Mouse (Mus musculus): Measurements from ENCODE around the gene 9930111J21Rik2. TPM values are rescaled to one million over a fixed set of nuclear protein-coding genes. Genes with fewer than 3 reads are reported as not detected.

The 9930111J21Rik2 gene
- polyA plus RNA-seq, 1 experiment from 2014 or later: 0.07 TPM

GRCm38 (mm10) chr11:49089735-49090507 is 38.9 kb upstream of the 9930111J21Rik2 start:
- no peak for ATAC-seq (replicated peaks; ENCODE audit: low FRiP score)

GRCm38 (mm10) chr11:49088990-49089652 is 38.1 kb upstream of the 9930111J21Rik2 start:
- no peaks in the 10 kb centered on the region for H3K4me1 ChIP-seq (replicated peaks; ENCODE audit: control insufficient read depth, insufficient read depth, low read length)
- 91% methylated on average over 5 of the region's 5 CpGs for WGBS
- no peak overlapping the region for H3K4me3 ChIP-seq (ENCODE audit: low read depth, low read length)

More at GRCm38 (mm10) chr11:49089735-49090507, 38.9 kb upstream of the 9930111J21Rik2 start:
- Histone ChIP-seq H3K27ac (ENCODE audit: low read depth, low read length) (no peak overlapping the region), H3K4me1 (replicated peaks; ENCODE audit: control insufficient read depth, insufficient read depth, low read length) (no peaks in the 10 kb centered on the region), H3K4me2 (ENCODE audit: low read depth, low read length, severe bottlenecking) (no peak overlapping the region), H3K9ac (ENCODE audit: low read length) (no peak overlapping the region), H3K4me3 (ENCODE audit: low read depth, low read length) (no peak overlapping the region), H3K9me3 (ENCODE audit: control insufficient read depth, low read length) (no peaks in the 10 kb centered on the region), H3K36me3 (ENCODE audit: control insufficient read depth, insufficient read depth, low read length) (no peaks in the 10 kb centered on the region), H3K27me3 (ENCODE audit: control insufficient read depth, insufficient read depth, low read length) (no peaks in the 10 kb centered on the region)
- DNase-seq (ENCODE audit: low spot score): no peak
- WGBS: 86% methylated on average over 3 of the region's 3 CpGs

GRCm38 (mm10) chr11:49087830-49088616 is 37.0 kb upstream of the 9930111J21Rik2 start:
- no peaks in the 10 kb centered on the region for H3K9me3 ChIP-seq (ENCODE audit: control insufficient read depth, low read length)
- H3K27ac ChIP-seq (ENCODE audit: low read depth, low read length): no peak overlapping the region
- H3K4me1 ChIP-seq (replicated peaks; ENCODE audit: control insufficient read depth, insufficient read depth, low read length): no peaks in the 10 kb centered on the region
- H3K4me3 ChIP-seq (ENCODE audit: low read depth, low read length): no peak overlapping the region
- peak; percentile 53 for DNase-seq (ENCODE audit: low spot score)
- H3K27me3 ChIP-seq (ENCODE audit: control insufficient read depth, insufficient read depth, low read length): no peaks in the 10 kb centered on the region
- no peaks in the 10 kb centered on the region for H3K36me3 ChIP-seq (ENCODE audit: control insufficient read depth, insufficient read depth, low read length)
- no peak overlapping the region for H3K4me2 ChIP-seq (ENCODE audit: low read depth, low read length, severe bottlenecking)
- no peak overlapping the region for H3K9ac ChIP-seq (ENCODE audit: low read length)
- 46% methylated on average over 22 of the region's 22 CpGs for WGBS
- ATAC-seq (replicated peaks; ENCODE audit: low FRiP score): 0 out of 2 replicates have a peak, but pooled peaks have one; percentile 39

More at GRCm38 (mm10) chr11:49088990-49089652, 38.1 kb upstream of the 9930111J21Rik2 start:
- no peaks in the 10 kb centered on the region for H3K36me3 ChIP-seq (ENCODE audit: control insufficient read depth, insufficient read depth, low read length)
- no peaks in the 10 kb centered on the region for H3K27me3 ChIP-seq (ENCODE audit: control insufficient read depth, insufficient read depth, low read length)
- no peak overlapping the region for H3K9ac ChIP-seq (ENCODE audit: low read length)
- no peak for ATAC-seq (replicated peaks; ENCODE audit: low FRiP score)
- no peak overlapping the region for H3K4me2 ChIP-seq (ENCODE audit: low read depth, low read length, severe bottlenecking)
- no peak for DNase-seq (ENCODE audit: low spot score)
- no peak overlapping the region for H3K27ac ChIP-seq (ENCODE audit: low read depth, low read length)
- H3K9me3 ChIP-seq (ENCODE audit: control insufficient read depth, low read length): no peaks in the 10 kb centered on the region

GRCm38 (mm10) chr11:49086858-49087361 is 35.9 kb upstream of the 9930111J21Rik2 start:
- 87% methylated on average over 6 of the region's 6 CpGs for WGBS
- H3K9ac ChIP-seq (ENCODE audit: low read length): no peak overlapping the region
- H3K27ac ChIP-seq (ENCODE audit: low read depth, low read length): no peak overlapping the region
- ATAC-seq (replicated peaks; ENCODE audit: low FRiP score) (no peak), DNase-seq (ENCODE audit: low spot score) (no peak)
- no peak overlapping the region for H3K4me3 ChIP-seq (ENCODE audit: low read depth, low read length)
- H3K9me3 ChIP-seq (ENCODE audit: control insufficient read depth, low read length): no peaks in the 10 kb centered on the region
- H3K27me3 ChIP-seq (ENCODE audit: control insufficient read depth, insufficient read depth, low read length): no peaks in the 10 kb centered on the region
- H3K36me3 ChIP-seq (ENCODE audit: control insufficient read depth, insufficient read depth, low read length): no peaks in the 10 kb centered on the region
- H3K4me2 ChIP-seq (ENCODE audit: low read depth, low read length, severe bottlenecking): no peak overlapping the region
- no peaks in the 10 kb centered on the region for H3K4me1 ChIP-seq (replicated peaks; ENCODE audit: control insufficient read depth, insufficient read depth, low read length)

GRCm38 (mm10) chr11:49084875-49085274 is 33.8 kb upstream of the 9930111J21Rik2 start:
- no peak overlapping the region for H3K4me3 ChIP-seq (ENCODE audit: low read depth, low read length)
- H3K36me3 ChIP-seq (ENCODE audit: control insufficient read depth, insufficient read depth, low read length): no peaks in the 10 kb centered on the region
- no peak overlapping the region for H3K9ac ChIP-seq (ENCODE audit: low read length)
- H3K9me3 ChIP-seq (ENCODE audit: control insufficient read depth, low read length): no peaks in the 10 kb centered on the region
- no peaks in the 10 kb centered on the region for H3K27me3 ChIP-seq (ENCODE audit: control insufficient read depth, insufficient read depth, low read length)
- H3K4me1 ChIP-seq (replicated peaks; ENCODE audit: control insufficient read depth, insufficient read depth, low read length): no peaks in the 10 kb centered on the region
- no peak overlapping the region for H3K4me2 ChIP-seq (ENCODE audit: low read depth, low read length, severe bottlenecking)
- DNase-seq (ENCODE audit: low spot score) (no peak), ATAC-seq (replicated peaks; ENCODE audit: low FRiP score) (no peak)
- 57% methylated on average over 3 of the region's 3 CpGs for WGBS
- H3K27ac ChIP-seq (ENCODE audit: low read depth, low read length): no peak overlapping the region

GRCm38 (mm10) chr11:49084385-49084784 is 33.3 kb upstream of the 9930111J21Rik2 start:
- DNase-seq (ENCODE audit: low spot score) (no peak), ATAC-seq (replicated peaks; ENCODE audit: low FRiP score) (no peak)
- Histone ChIP-seq H3K27ac (ENCODE audit: low read depth, low read length) (no peak overlapping the region), H3K4me3 (ENCODE audit: low read depth, low read length) (no peak overlapping the region), H3K27me3 (ENCODE audit: control insufficient read depth, insufficient read depth, low read length) (no peaks in the 10 kb centered on the region), H3K4me2 (ENCODE audit: low read depth, low read length, severe bottlenecking) (no peak overlapping the region), H3K36me3 (ENCODE audit: control insufficient read depth, insufficient read depth, low read length) (no peaks in the 10 kb centered on the region), H3K4me1 (replicated peaks; ENCODE audit: control insufficient read depth, insufficient read depth, low read length) (no peaks in the 10 kb centered on the region), H3K9me3 (ENCODE audit: control insufficient read depth, low read length) (no peaks in the 10 kb centered on the region), H3K9ac (ENCODE audit: low read length) (no peak overlapping the region)
- 79% methylated on average over 1 of the region's 1 CpGs for WGBS

- Histone ChIP-seq H3K4me1 (replicated peaks; ENCODE audit: control insufficient read depth, insufficient read depth, low read length) (no peaks in the 10 kb centered on the region), H3K27me3 (ENCODE audit: control insufficient read depth, insufficient read depth, low read length) (no peaks in the 10 kb centered on the region), H3K4me2 (ENCODE audit: low read depth, low read length, severe bottlenecking) (no peak overlapping the region), H3K36me3 (ENCODE audit: control insufficient read depth, insufficient read depth, low read length) (no peaks in the 10 kb centered on the region), H3K27ac (ENCODE audit: low read depth, low read length) (no peak overlapping the region), H3K9me3 (ENCODE audit: control insufficient read depth, low read length) (no peaks in the 10 kb centered on the region), H3K4me3 (ENCODE audit: low read depth, low read length) (no peak overlapping the region), H3K9ac (ENCODE audit: low read length) (no peak overlapping the region)
- DNase-seq (ENCODE audit: low spot score): no peak
- ATAC-seq (replicated peaks; ENCODE audit: low FRiP score): no peak
- 84% methylated on average over 3 of the region's 3 CpGs for WGBS
These were observed 32.8 kb upstream of the 9930111J21Rik2 start for GRCm38 (mm10) chr11:49083808-49084207.

- 93% methylated on average over 1 of the region's 1 CpGs for WGBS
- H3K36me3 ChIP-seq (ENCODE audit: control insufficient read depth, insufficient read depth, low read length): no peaks in the 10 kb centered on the region
- no peak for DNase-seq (ENCODE audit: low spot score)
- H3K9me3 ChIP-seq (ENCODE audit: control insufficient read depth, low read length): no peaks in the 10 kb centered on the region
- no peak overlapping the region for H3K27ac ChIP-seq (ENCODE audit: low read depth, low read length)
- H3K4me2 ChIP-seq (ENCODE audit: low read depth, low read length, severe bottlenecking): no peak overlapping the region
- H3K9ac ChIP-seq (ENCODE audit: low read length): no peak overlapping the region
- H3K27me3 ChIP-seq (ENCODE audit: control insufficient read depth, insufficient read depth, low read length): no peaks in the 10 kb centered on the region
- no peak for ATAC-seq (replicated peaks; ENCODE audit: low FRiP score)
- H3K4me3 ChIP-seq (ENCODE audit: low read depth, low read length): no peak overlapping the region
- H3K4me1 ChIP-seq (replicated peaks; ENCODE audit: control insufficient read depth, insufficient read depth, low read length): no peaks in the 10 kb centered on the region
These were observed 32.1 kb upstream of the 9930111J21Rik2 start for GRCm38 (mm10) chr11:49083146-49083545.

Measured in forebrain, embryonic 11.5 days (tissue).